Mouse (Mus musculus) thymus, adult 2 months (tissue): ENCODE measurements around the gene S100pbp.

Experiments
- CTCF ChIP-seq: fragments of 200-500 bp; IDR thresholded peaks from 2 replicates; pipeline ENCODE4 v1.5.1; 2012; ENCODE audit warnings: mild to moderate bottlenecking, control low read depth, low read length, moderate library complexity, borderline replicate concordance; ENCODE audit not compliant: control insufficient read depth, poor library complexity, insufficient read depth; ENCODE audit errors: extremely low read depth
- POLR2A ChIP-seq: fragments of 200-500 bp; IDR thresholded peaks from 2 replicates; pipeline ENCODE4 v1.6.1; 2012; ENCODE audit warnings: mild to moderate bottlenecking, low read length, control low read depth, moderate library complexity; ENCODE audit not compliant: control insufficient read depth, poor library complexity, insufficient read depth; ENCODE audit errors: extremely low read depth

DNA sequence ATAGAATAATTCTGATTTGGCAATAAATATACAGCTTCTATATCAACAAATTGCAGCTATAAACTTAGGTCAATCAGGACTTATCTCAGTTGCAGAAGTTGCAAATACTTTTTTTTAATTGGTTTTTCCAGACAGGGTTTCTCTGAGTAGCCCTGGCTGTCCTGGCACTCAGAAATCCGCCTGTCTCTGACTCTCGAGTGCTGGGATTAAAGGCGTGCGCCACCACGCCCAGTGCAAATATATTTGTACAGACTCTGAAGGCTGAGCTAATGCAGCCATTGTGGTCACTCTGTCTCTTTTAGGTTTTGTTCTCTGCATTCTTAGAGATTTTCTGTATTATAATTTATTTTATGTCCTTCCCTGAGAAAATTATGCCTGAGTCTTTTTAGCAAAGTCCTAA lies 32.0 kb downstream of the S100pbp start:
- no peak for TF ChIP-seq CTCF
- no peak for TF ChIP-seq POLR2A
